Mouse (Mus musculus): Measurements from ENCODE around the gene Tut1.

Tut1 gene

GRCm38 (mm10) chr19:8982303-8983149, 28.9 kb downstream of the Tut1 start:
- DNase-seq (ENCODE audit: low spot score): no peak

GRCm38 (mm10) chr19:8983150-8983650, 29.6 kb downstream of the Tut1 start:
- no peak for DNase-seq (ENCODE audit: low spot score)

GRCm38 (mm10) chr19:8984255-8984868, 30.7 kb downstream of the Tut1 start:
- no peak for DNase-seq (ENCODE audit: low spot score)

GRCm38 (mm10) chr19:8985891-8986290, 32.2 kb downstream of the Tut1 start:
- no peak for DNase-seq (ENCODE audit: low spot score)

GRCm38 (mm10) chr19:8987816-8988215, 34.2 kb downstream of the Tut1 start:
- no peak for DNase-seq (ENCODE audit: low spot score)

- DNase-seq (ENCODE audit: low spot score): no peak
Observed at GRCm38 (mm10) chr19:8988346-8989065, 34.9 kb downstream of the Tut1 start.

- no peak for DNase-seq (ENCODE audit: low spot score)
Observed at GRCm38 (mm10) chr19:8989066-8989566, 35.5 kb downstream of the Tut1 start, which contains the start of gene Ahnak. Gene Ahnak (plus strand): TSS chr19:8989284.

GRCm38 (mm10) chr19:8989567-8990431, 36.2 kb downstream of the Tut1 start:
- peak; percentile 86 for DNase-seq (ENCODE audit: low spot score)

- DNase-seq (ENCODE audit: low spot score): no peak
Observed at GRCm38 (mm10) chr19:8990432-8991102, 36.9 kb downstream of the Tut1 start.

- no peak for DNase-seq (ENCODE audit: low spot score)
Observed at GRCm38 (mm10) chr19:8991245-8991870, 37.7 kb downstream of the Tut1 start.

GRCm38 (mm10) chr19:8991871-8992735, 38.5 kb downstream of the Tut1 start:
- DNase-seq (ENCODE audit: low spot score): no peak

GRCm38 (mm10) chr19:8992769-8993624, 39.4 kb downstream of the Tut1 start:
- DNase-seq (ENCODE audit: low spot score): peak; percentile 67

- no peak for DNase-seq (ENCODE audit: low spot score)
Observed at GRCm38 (mm10) chr19:8993625-8993912, 39.9 kb downstream of the Tut1 start.

GRCm38 (mm10) chr19:8994813-8995607, 41.4 kb downstream of the Tut1 start:
- DNase-seq (ENCODE audit: low spot score): no peak

GRCm38 (mm10) chr19:8996601-8997000, 43.0 kb downstream of the Tut1 start:
- DNase-seq (ENCODE audit: low spot score): no peak

GRCm38 (mm10) chr19:8997546-8997945, 43.9 kb downstream of the Tut1 start:
- DNase-seq (ENCODE audit: low spot score): peak; percentile 69

GRCm38 (mm10) chr19:8998546-8998945, 44.9 kb downstream of the Tut1 start:
- DNase-seq (ENCODE audit: low spot score): no peak

- no peak for DNase-seq (ENCODE audit: low spot score)
Observed at GRCm38 (mm10) chr19:8999223-8999622, 45.6 kb downstream of the Tut1 start.

Data from urinary bladder, postnatal 10 days (tissue).